Mouse (Mus musculus): ENCODE results near the gene Myh13. TPM values are rescaled to one million over a fixed set of nuclear protein-coding genes. Genes with fewer than 3 reads are reported as not detected.

Gene Myh13
- 0.25 and 0.81 TPM in 2 replicates for polyA plus RNA-seq (2015; fragmentation: Nextera tagmentation; extraction: Ambion mirVana)

GRCm38 (mm10) chr11:67321358-67321757 lies at the start of gene Myh13:
TSS of gene Myh13 (plus strand) at chr11:67321658.
- H3K9me3 ChIP-seq (replicated peaks): no peaks in the 10 kb centered on the region
- no peak within 1 kb of the TSS for H3K4me3 ChIP-seq
- no peaks in the 10 kb centered on the region for H3K36me3 ChIP-seq
- 78% methylated on average over 7 of the region's 7 CpGs for WGBS
- no peaks in the 10 kb centered on the region for H3K4me1 ChIP-seq (replicated peaks)
- no peak within 1 kb of the TSS for H3K27ac ChIP-seq
- ATAC-seq (replicated peaks; ENCODE audit: insufficient number of reproducible peaks, insufficient read depth, low FRiP score, low read depth): no peak
- no peak within 1 kb of the TSS for H3K9ac ChIP-seq
- H3K27me3 ChIP-seq: no peaks in the 10 kb centered on the region
- no peak within 1 kb of the TSS for H3K4me2 ChIP-seq

GRCm38 (mm10) chr11:67276601-67277174 lies 44.8 kb upstream of the Myh13 start, which contains the start of gene Myh8:
TSS of gene Myh8 (plus strand) at chr11:67277124.
- Histone ChIP-seq H3K4me1 (replicated peaks) (peaks cover 10% of the 10 kb centered on the region; the same call in 1 of the 2 replicates), H3K9me3 (replicated peaks) (no peaks in the 10 kb centered on the region), H3K4me2 (no peak within 1 kb of the TSS), H3K27ac (peak within 1 kb of the TSS; percentile 31; the same call in 1 of the 2 replicates), H3K36me3 (no peaks in the 10 kb centered on the region), H3K9ac (no peak within 1 kb of the TSS), H3K27me3 (no peaks in the 10 kb centered on the region), H3K4me3 (no peak within 1 kb of the TSS)
- WGBS: 48% methylated on average over 10 of the region's 10 CpGs
- ATAC-seq (replicated peaks; ENCODE audit: insufficient number of reproducible peaks, insufficient read depth, low FRiP score, low read depth): no peak; the same call in 1 of the 2 replicates

- no peak for ATAC-seq (replicated peaks; ENCODE audit: insufficient number of reproducible peaks, insufficient read depth, low FRiP score, low read depth)
These were observed 28.0 kb upstream of the Myh13 start for GRCm38 (mm10) chr11:67293440-67293839.

GRCm38 (mm10) chr11:67313733-67314452 lies 7.6 kb upstream of the Myh13 start:
- H3K27ac ChIP-seq: no peak overlapping the region
- no peak overlapping the region for H3K9ac ChIP-seq
- no peak for ATAC-seq (replicated peaks; ENCODE audit: insufficient number of reproducible peaks, insufficient read depth, low FRiP score, low read depth)
- no peak overlapping the region for H3K4me2 ChIP-seq
- H3K36me3 ChIP-seq: no peaks in the 10 kb centered on the region
- no peaks in the 10 kb centered on the region for H3K4me1 ChIP-seq (replicated peaks)
- no peak overlapping the region for H3K4me3 ChIP-seq
- 35% methylated on average over 15 of the region's 15 CpGs for WGBS
- H3K9me3 ChIP-seq (replicated peaks): no peaks in the 10 kb centered on the region
- H3K27me3 ChIP-seq: no peaks in the 10 kb centered on the region

More at GRCm38 (mm10) chr11:67293440-67293839, 28.0 kb upstream of the Myh13 start:
- H3K4me1 ChIP-seq (replicated peaks): no peaks in the 10 kb centered on the region
- no peak overlapping the region for H3K4me2 ChIP-seq
- H3K36me3 ChIP-seq: no peaks in the 10 kb centered on the region
- H3K9ac ChIP-seq: no peak overlapping the region
- no peak overlapping the region for H3K4me3 ChIP-seq
- no peaks in the 10 kb centered on the region for H3K9me3 ChIP-seq (replicated peaks)
- 73% methylated on average over 1 of the region's 1 CpGs for WGBS
- no peaks in the 10 kb centered on the region for H3K27me3 ChIP-seq
- no peak overlapping the region for H3K27ac ChIP-seq

- Histone ChIP-seq H3K4me3 (no peak overlapping the region), H3K36me3 (no peaks in the 10 kb centered on the region), H3K9ac (no peak overlapping the region), H3K4me1 (replicated peaks) (no peaks in the 10 kb centered on the region), H3K9me3 (replicated peaks) (no peaks in the 10 kb centered on the region), H3K27ac (no peak overlapping the region), H3K27me3 (no peaks in the 10 kb centered on the region), H3K4me2 (no peak overlapping the region)
- WGBS: 76% methylated on average over 2 of the region's 2 CpGs
- ATAC-seq (replicated peaks; ENCODE audit: insufficient number of reproducible peaks, insufficient read depth, low FRiP score, low read depth): no peak
These were observed 5.1 kb downstream of the Myh13 start for GRCm38 (mm10) chr11:67326536-67326935.

GRCm38 (mm10) chr11:67344556-67344955 lies 23.1 kb downstream of the Myh13 start:
- H3K4me2 ChIP-seq: no peak overlapping the region
- H3K4me1 ChIP-seq (replicated peaks): no peaks in the 10 kb centered on the region
- H3K4me3 ChIP-seq: no peak overlapping the region
- H3K9me3 ChIP-seq (replicated peaks): no peaks in the 10 kb centered on the region
- ATAC-seq (replicated peaks; ENCODE audit: insufficient number of reproducible peaks, insufficient read depth, low FRiP score, low read depth): no peak
- no peaks in the 10 kb centered on the region for H3K36me3 ChIP-seq
- no peak overlapping the region for H3K9ac ChIP-seq
- H3K27me3 ChIP-seq: peaks cover 7% of the 10 kb centered on the region; the same call in 1 of the 2 replicates
- 70% methylated on average over 3 of the region's 3 CpGs for WGBS
- no peak overlapping the region for H3K27ac ChIP-seq

GRCm38 (mm10) chr11:67345186-67345855 lies 23.9 kb downstream of the Myh13 start:
- H3K9ac ChIP-seq: no peak overlapping the region
- no peak overlapping the region for H3K27ac ChIP-seq
- peaks cover 12% of the 10 kb centered on the region for H3K27me3 ChIP-seq
- no peaks in the 10 kb centered on the region for H3K36me3 ChIP-seq
- no peaks in the 10 kb centered on the region for H3K4me1 ChIP-seq (replicated peaks)
- H3K4me3 ChIP-seq: no peak overlapping the region
- H3K9me3 ChIP-seq (replicated peaks): no peaks in the 10 kb centered on the region
- no peak overlapping the region for H3K4me2 ChIP-seq
- 54% methylated on average over 2 of the region's 2 CpGs for WGBS
- ATAC-seq (replicated peaks; ENCODE audit: insufficient number of reproducible peaks, insufficient read depth, low FRiP score, low read depth): no peak

- Histone ChIP-seq H3K4me1 (replicated peaks) (no peaks in the 10 kb centered on the region), H3K9me3 (replicated peaks) (no peaks in the 10 kb centered on the region), H3K36me3 (no peaks in the 10 kb centered on the region), H3K27ac (no peak overlapping the region), H3K4me2 (no peak overlapping the region), H3K9ac (no peak overlapping the region), H3K27me3 (peaks cover 12% of the 10 kb centered on the region), H3K4me3 (no peak overlapping the region)
- ATAC-seq (replicated peaks; ENCODE audit: insufficient number of reproducible peaks, insufficient read depth, low FRiP score, low read depth): no peak
These were observed 24.4 kb downstream of the Myh13 start for GRCm38 (mm10) chr11:67345856-67346236.

- no peak overlapping the region for H3K27ac ChIP-seq
- H3K27me3 ChIP-seq: peaks cover 12% of the 10 kb centered on the region
- ATAC-seq (replicated peaks; ENCODE audit: insufficient number of reproducible peaks, insufficient read depth, low FRiP score, low read depth): 0 out of 2 replicates have a peak, but pooled peaks have one; percentile 55
- WGBS: 51% methylated on average over 14 of the region's 14 CpGs
- H3K4me3 ChIP-seq: no peak overlapping the region
- no peaks in the 10 kb centered on the region for H3K4me1 ChIP-seq (replicated peaks)
- no peaks in the 10 kb centered on the region for H3K36me3 ChIP-seq
- no peaks in the 10 kb centered on the region for H3K9me3 ChIP-seq (replicated peaks)
- no peak overlapping the region for H3K9ac ChIP-seq
- H3K4me2 ChIP-seq: peak overlapping the region; percentile 11; the same call in 1 of the 2 replicates
These were observed 28.8 kb downstream of the Myh13 start for GRCm38 (mm10) chr11:67350153-67350768.

GRCm38 (mm10) chr11:67353011-67353410 lies 31.6 kb downstream of the Myh13 start:
- H3K4me2 ChIP-seq: no peak overlapping the region
- no peaks in the 10 kb centered on the region for H3K36me3 ChIP-seq
- peaks cover 17% of the 10 kb centered on the region for H3K27me3 ChIP-seq
- 49% methylated on average over 4 of the region's 4 CpGs for whole genome bisulfite sequencing
- no peaks in the 10 kb centered on the region for H3K4me1 ChIP-seq (replicated peaks)
- H3K9ac ChIP-seq: no peak overlapping the region
- H3K4me3 ChIP-seq: no peak overlapping the region
- H3K27ac ChIP-seq: no peak overlapping the region
- no peak for ATAC-seq (replicated peaks; ENCODE audit: insufficient number of reproducible peaks, insufficient read depth, low FRiP score, low read depth)
- H3K9me3 ChIP-seq (replicated peaks): no peaks in the 10 kb centered on the region

GRCm38 (mm10) chr11:67358031-67358430 lies 36.6 kb downstream of the Myh13 start:
- WGBS: 68% methylated on average over 10 of the region's 10 CpGs
- no peak overlapping the region for H3K4me3 ChIP-seq
- no peak overlapping the region for H3K4me2 ChIP-seq
- H3K27ac ChIP-seq: no peak overlapping the region
- no peak for ATAC-seq (replicated peaks; ENCODE audit: insufficient number of reproducible peaks, insufficient read depth, low FRiP score, low read depth)
- no peaks in the 10 kb centered on the region for H3K9me3 ChIP-seq (replicated peaks)
- H3K4me1 ChIP-seq (replicated peaks): peaks cover 6% of the 10 kb centered on the region; the same call in 1 of the 2 replicates
- H3K27me3 ChIP-seq: 0 out of 2 replicates have a peak, but pooled peaks cover 6% of the 10 kb centered on the region
- H3K36me3 ChIP-seq: no peaks in the 10 kb centered on the region
- H3K9ac ChIP-seq: no peak overlapping the region

Measured in heart, embryonic 15.5 days (tissue).